Mouse (Mus musculus) heart, embryonic 13.5 days (tissue): ENCODE measurements around the gene Thnsl1. TPM values are rescaled to one million over a fixed set of nuclear protein-coding genes. Genes with fewer than 3 reads are reported as not detected.
A peak's percentile ranks its signal among the peaks of the same experiment; 100 is the strongest.
"Not testable (repeated sequence)": the region's sequence is repeated elsewhere in the genome, so short reads cannot be mapped to it uniquely, and the experiment has no call there.

Experiments
- ATAC-seq: fragments of 200-750 bp; cut with Nextera tagmentation; 2 replicates; pipeline ENCODE4 v1.8.0; 2017; ENCODE audit warnings: moderate TSS enrichment; ENCODE audit not compliant: insufficient number of reproducible peaks, low FRiP score, low TSS enrichment; ENCODE audit errors: extremely low read depth
- H3K27ac ChIP-seq: fragments of 300-500 bp; sonication (generic); replicated peaks from 2 replicates; pipeline ENCODE4 v1.5.1; 2015; ENCODE audit warnings: moderate library complexity, mild to moderate bottlenecking, inconsistent platforms
- H3K27me3 ChIP-seq: fragments of 300-500 bp; sonication (generic); replicated peaks from 2 replicates; pipeline ENCODE4 v1.6.1; 2015; ENCODE audit warnings: mild to moderate bottlenecking, inconsistent platforms
- H3K36me3 ChIP-seq: fragments of 300-500 bp; sonication (generic); 2 replicates; pipeline ENCODE4 v1.6.1; 2015; ENCODE audit warnings: mild to moderate bottlenecking, inconsistent platforms
- H3K4me1 ChIP-seq: fragments of 300-500 bp; sonication (generic); 2 replicates; pipeline ENCODE4 v1.6.1; 2015; ENCODE audit warnings: inconsistent platforms
- H3K4me2 ChIP-seq: fragments of 300-500 bp; sonication (generic); 2 replicates; pipeline ENCODE4 v1.6.1; 2015; ENCODE audit warnings: inconsistent platforms, mild to moderate bottlenecking, moderate library complexity
- H3K4me3 ChIP-seq: fragments of 300-500 bp; sonication (generic); 2 replicates; pipeline ENCODE4 v1.5.1; 2015; ENCODE audit warnings: moderate library complexity, mild to moderate bottlenecking, inconsistent platforms
- H3K9ac ChIP-seq: fragments of 300-500 bp; sonication (generic); 2 replicates; pipeline ENCODE4 v1.6.1; 2015; ENCODE audit warnings: inconsistent platforms, mild to moderate bottlenecking, moderate library complexity
- H3K9me3 ChIP-seq: fragments of 300-500 bp; sonication (generic); 2 replicates; pipeline ENCODE4 v1.6.1; 2016; ENCODE audit warnings: inconsistent platforms
- WGBS: fragments of 180-500 bp; shearing (Covaris S2); methylation state at CpG from one replicate; pipeline ENCODE4 v1.1.7; 2015; ENCODE audit warnings: mixed read lengths; 5-methylcytosine and 5-hydroxymethylcytosine counted together
- polyA plus RNA-seq: library from polyadenylated mRNA; unstranded; fragments of >200 nt; fragmentation: Nextera tagmentation; extraction: Ambion mirVana; gene quantifications from 2 replicates; pipeline ENCODE4 v1.2.1, GENCODE M21; 2015

Thnsl1 gene
- polyA plus RNA-seq, 1 experiment from 2014 or later, result 6.0 TPM

DNA sequence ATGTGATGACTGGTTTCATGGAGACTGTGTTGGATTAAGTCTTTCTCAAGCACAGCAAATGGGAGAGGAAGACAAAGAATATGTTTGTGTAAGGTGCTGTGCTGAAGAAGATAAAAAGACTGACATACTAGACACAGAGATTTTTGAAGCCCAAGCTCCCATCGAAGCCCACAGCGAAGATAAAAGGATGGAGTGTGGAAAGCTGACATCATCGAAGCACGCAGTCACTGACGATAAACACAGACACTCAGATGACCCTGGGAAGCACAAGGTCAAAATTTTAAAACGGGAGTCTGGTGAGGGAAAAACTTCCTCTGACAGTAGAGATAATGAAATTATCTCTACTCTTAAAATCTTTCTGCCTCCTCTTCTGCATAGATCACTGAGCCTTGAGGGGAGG lies 38.6 kb downstream of the Thnsl1 start:
- H3K4me2 ChIP-seq, result peak overlapping the region; percentile 33; the same call in 1 of the 2 replicates
- not testable (repeated sequence) for H3K9ac ChIP-seq, H3K4me3 ChIP-seq, H3K27me3 ChIP-seq, H3K9me3 ChIP-seq, H3K36me3 ChIP-seq
- peak overlapping the region; percentile 71; the same call in 1 of the 2 replicates for H3K27ac ChIP-seq
- ATAC-seq, result peak; percentile 14; the same call in 1 of the 2 replicates
- WGBS, result 19% methylated on average over 4 of the region's 6 CpGs
- peaks cover 22% of the 10 kb centered on the region for H3K4me1 ChIP-seq

DNA sequence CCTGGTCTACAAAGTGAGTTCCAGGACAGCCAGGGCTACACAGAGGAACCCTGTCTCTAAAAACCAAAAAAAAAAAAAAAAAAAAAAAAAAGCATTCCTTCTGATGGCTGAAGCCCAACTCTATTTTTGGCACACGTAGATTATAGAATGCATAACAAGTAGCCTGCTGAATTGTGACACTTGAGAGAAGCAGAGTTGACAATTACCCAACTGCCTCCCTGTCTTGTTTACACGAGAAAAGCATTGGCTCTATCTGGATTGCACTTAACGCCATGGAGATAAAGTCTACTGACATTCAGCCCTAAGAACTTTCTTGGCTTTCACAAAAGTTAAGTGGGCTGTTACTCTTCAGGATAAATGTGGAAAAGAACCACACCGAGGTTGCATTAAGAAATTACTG lies 39.5 kb downstream of the Thnsl1 start:
- Histone ChIP-seq H3K27ac (peak overlapping the region; percentile 71), H3K36me3 (no peaks in the 10 kb centered on the region)

DNA sequence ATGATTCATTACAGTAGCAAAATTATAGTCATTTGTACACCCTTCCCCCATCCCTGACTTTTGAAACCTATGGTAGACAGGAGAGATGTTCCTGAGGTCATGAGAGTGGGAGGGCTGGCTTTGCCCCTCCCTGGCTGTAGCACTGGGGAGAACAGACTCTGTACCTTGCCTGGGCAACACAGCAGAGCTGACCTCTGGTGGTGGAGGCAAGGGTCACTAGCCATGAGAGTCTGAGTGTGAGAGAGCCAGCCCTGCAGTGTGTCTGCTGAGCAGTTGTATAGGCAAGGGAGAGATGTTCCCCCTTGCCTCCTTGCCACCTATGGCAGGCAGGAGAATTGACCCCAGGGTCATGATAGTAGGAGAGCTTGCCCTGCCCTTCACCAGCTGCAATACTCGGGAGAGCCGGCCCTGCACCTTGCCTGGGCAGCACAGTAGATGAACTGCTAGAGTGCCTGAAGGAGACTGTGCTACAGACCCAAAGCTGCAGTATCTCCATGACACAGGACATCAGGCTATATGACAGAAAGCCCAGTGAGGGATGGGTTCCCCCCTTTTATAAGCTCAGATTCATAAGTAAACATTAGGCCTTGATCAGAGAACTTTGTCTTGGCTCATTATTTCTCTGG lies 40.1 kb downstream of the Thnsl1 start:
- Histone ChIP-seq H3K4me3 (no peak overlapping the region), H3K4me1 (peaks cover 22% of the 10 kb centered on the region), H3K36me3 (no peaks in the 10 kb centered on the region), H3K9me3 (no peaks in the 10 kb centered on the region), H3K27ac (peak overlapping the region; percentile 71), H3K27me3 (no peaks in the 10 kb centered on the region), H3K4me2 (peak overlapping the region; percentile 23; the same call in 1 of the 2 replicates), H3K9ac (no peak overlapping the region)
- 38% methylated on average over 2 of the region's 2 CpGs for WGBS
- ATAC-seq, result peak; percentile 14; the same call in 1 of the 2 replicates

More for the DNA sequence above, 39.5 kb downstream of the Thnsl1 start:
- Histone ChIP-seq H3K27me3 (no peaks in the 10 kb centered on the region), H3K9ac (no peak overlapping the region), H3K9me3 (no peaks in the 10 kb centered on the region), H3K4me2 (peak overlapping the region; percentile 23; the same call in 1 of the 2 replicates), H3K4me1 (peaks cover 22% of the 10 kb centered on the region), H3K4me3 (no peak overlapping the region)
- WGBS, result 22% methylated on average over 4 of the region's 4 CpGs
- no peak for ATAC-seq

DNA sequence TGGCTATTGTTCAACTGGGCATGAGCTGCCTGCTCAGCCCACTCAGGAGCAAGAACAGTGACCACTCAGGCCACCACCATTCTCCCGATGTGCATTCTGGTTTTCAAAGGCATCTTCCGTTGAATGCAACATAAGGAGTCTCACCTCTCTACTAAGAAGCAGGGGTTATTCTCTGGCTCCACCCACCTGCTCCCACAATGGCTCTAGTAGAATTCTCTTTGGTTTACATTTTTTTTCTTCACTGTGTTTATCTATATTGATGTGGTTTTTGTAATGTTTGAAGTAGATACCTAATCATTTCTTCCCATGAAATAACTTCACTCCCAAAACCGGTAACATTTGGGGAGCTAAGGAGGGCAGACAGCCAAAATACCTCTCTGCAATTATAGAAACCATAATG lies 48.1 kb downstream of the Thnsl1 start:
- Histone ChIP-seq H3K4me1 (0 out of 2 replicates have a peak, but pooled peaks cover 6% of the 10 kb centered on the region), H3K36me3 (no peaks in the 10 kb centered on the region), H3K27me3 (no peaks in the 10 kb centered on the region), H3K27ac (no peak overlapping the region), H3K4me2 (no peak overlapping the region), H3K4me3 (no peak overlapping the region), H3K9me3 (no peaks in the 10 kb centered on the region), H3K9ac (no peak overlapping the region)
- 69% methylated on average over 3 of the region's 3 CpGs for WGBS
- ATAC-seq, result no peak

DNA sequence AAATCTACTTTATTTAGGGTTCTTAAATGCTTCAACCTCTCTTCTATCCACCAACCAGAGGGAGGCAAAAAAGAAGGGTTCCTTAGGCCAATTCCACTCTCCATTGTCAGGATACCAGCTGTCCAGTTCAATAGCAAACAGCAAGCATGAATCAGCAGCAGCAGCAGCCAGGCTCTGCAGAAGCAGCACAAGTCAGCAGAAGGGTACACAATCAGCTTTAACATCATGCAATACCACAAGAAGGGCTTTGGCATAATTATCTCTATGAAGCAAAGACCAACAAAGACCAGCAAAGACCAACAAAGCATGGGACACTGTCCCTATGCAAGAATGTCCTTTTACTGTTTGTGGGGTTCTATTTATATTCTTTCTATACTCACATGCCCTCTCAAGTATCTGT lies 48.8 kb downstream of the Thnsl1 start:
- ATAC-seq, result no peak
- H3K27me3 ChIP-seq, result no peaks in the 10 kb centered on the region
- no peak overlapping the region for H3K27ac ChIP-seq
- no peak overlapping the region for H3K4me2 ChIP-seq
- H3K4me1 ChIP-seq, result peaks cover 12% of the 10 kb centered on the region
- H3K4me3 ChIP-seq, result no peak overlapping the region
- no peaks in the 10 kb centered on the region for H3K36me3 ChIP-seq
- H3K9ac ChIP-seq, result no peak overlapping the region
- H3K9me3 ChIP-seq, result no peaks in the 10 kb centered on the region

DNA sequence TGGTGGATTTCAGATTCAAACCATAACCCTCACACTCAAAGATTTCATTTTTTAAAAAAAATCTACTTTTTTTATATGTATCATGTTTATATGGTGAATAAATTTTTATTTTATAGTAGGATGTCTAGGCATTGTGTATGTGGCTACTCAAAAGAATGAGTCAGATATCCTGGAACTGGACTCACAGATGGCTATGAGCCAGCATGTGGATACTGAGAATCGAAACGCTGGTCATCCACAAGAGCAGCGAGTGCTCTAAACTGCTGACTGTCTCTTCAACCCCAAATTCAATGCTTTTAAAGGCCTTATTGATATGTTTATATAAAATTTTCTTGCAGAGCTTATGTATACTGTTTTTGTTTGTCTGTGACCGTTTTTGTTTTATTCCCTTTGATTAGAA lies 52.8 kb downstream of the Thnsl1 start:
- Histone ChIP-seq H3K9me3 (no peaks in the 10 kb centered on the region), H3K36me3 (no peaks in the 10 kb centered on the region), H3K27ac (no peak overlapping the region), H3K9ac (no peak overlapping the region), H3K4me3 (no peak overlapping the region), H3K27me3 (no peaks in the 10 kb centered on the region; the same call in 1 of the 2 replicates), H3K4me2 (no peak overlapping the region), H3K4me1 (peaks cover 38% of the 10 kb centered on the region)
- no peak for ATAC-seq
- 81% methylated on average over 4 of the region's 4 CpGs for WGBS

DNA sequence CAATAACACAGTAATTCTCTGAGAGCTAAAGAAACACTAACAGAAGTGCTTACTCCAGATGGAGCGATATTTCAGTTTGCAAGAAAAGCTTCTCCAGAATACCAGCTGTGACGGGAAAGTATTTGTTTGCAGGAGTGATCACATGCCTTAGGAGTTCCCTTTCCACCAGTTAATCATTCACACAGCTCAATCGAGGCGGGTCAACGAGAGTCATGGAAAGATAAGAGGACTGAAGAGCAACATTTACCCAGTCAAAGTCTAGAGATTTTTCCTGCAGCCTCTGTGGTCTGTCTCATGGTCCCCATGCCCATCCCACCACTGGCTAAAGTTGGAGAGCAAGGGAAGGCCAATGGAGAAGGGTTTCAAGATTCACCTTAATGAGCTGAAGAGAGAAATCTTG lies 53.6 kb downstream of the Thnsl1 start:
- no peaks in the 10 kb centered on the region for H3K9me3 ChIP-seq
- H3K9ac ChIP-seq, result no peak overlapping the region
- no peak overlapping the region for H3K4me3 ChIP-seq
- WGBS, result 31% methylated on average over 5 of the region's 5 CpGs
- no peaks in the 10 kb centered on the region; the same call in 1 of the 2 replicates for H3K27me3 ChIP-seq
- H3K36me3 ChIP-seq, result no peaks in the 10 kb centered on the region
- H3K27ac ChIP-seq, result peak overlapping the region; percentile 39; the same call in 1 of the 2 replicates
- H3K4me2 ChIP-seq, result no peak overlapping the region
- no peak for ATAC-seq
- peaks cover 38% of the 10 kb centered on the region for H3K4me1 ChIP-seq

DNA sequence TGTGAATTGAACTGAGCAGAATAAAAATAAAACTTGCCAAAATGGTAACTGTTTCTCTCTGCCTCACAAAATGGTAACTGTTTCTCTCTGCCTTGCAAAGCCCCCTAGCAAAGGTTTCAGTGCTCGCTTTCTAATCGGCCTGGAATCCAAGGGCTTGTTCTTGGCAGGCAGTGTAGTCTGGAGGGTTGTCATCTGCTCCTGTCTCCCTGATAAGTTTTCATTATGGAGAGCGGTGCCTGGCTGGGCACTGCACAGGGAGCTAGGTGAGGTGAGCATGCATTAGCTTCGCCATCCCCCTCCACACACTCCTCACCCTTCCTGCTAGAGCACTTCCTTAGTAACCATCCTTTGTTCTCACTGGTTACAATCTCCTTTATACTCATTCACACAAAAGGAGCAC lies 54.5 kb downstream of the Thnsl1 start:
- H3K9ac ChIP-seq, result 0 out of 2 replicates have a peak overlapping the region, but pooled peaks have one; percentile 19
- H3K36me3 ChIP-seq, result no peaks in the 10 kb centered on the region
- no peak overlapping the region for H3K4me2 ChIP-seq
- no peak overlapping the region for H3K4me3 ChIP-seq
- 19% methylated on average over 4 of the region's 4 CpGs for WGBS
- peak overlapping the region; percentile 39; the same call in 1 of the 2 replicates for H3K27ac ChIP-seq
- peaks cover 32% of the 10 kb centered on the region for H3K4me1 ChIP-seq
- ATAC-seq, result no peak
- H3K27me3 ChIP-seq, result no peaks in the 10 kb centered on the region; the same call in 1 of the 2 replicates
- H3K9me3 ChIP-seq, result no peaks in the 10 kb centered on the region

DNA sequence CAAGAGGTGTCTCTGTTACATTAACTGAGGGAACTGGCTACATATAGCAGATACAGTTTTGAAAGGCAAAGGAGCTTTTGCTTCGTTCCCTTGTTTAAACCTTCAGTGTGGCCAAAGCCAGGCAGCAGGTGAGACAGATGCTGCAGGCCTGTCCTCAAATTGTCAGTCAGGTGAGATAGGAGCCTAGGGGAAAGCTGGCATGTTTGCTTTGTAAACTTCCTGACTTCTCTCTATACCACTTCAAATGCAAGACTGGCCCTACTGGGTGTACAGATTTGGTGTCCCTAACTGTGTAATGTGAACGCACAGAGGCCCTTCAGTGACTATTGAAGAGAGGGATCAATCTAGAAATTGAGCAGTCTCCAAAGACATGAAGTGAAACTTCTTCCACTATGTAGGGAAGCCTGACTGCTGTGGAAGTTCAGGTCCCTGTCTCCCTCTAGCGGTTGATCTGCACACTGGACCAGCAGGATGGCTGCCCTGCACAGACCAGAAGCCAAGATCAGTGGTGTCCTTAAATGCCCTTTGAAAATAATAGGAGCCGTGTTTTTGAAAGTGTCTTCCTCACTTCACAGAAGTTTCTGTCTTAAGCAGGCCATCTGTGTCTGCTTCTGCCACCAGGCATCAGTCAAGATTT lies 56.0 kb downstream of the Thnsl1 start:
- H3K36me3 ChIP-seq, result no peaks in the 10 kb centered on the region
- peaks cover 32% of the 10 kb centered on the region for H3K4me1 ChIP-seq
- no peak overlapping the region for H3K27ac ChIP-seq
- no peak for ATAC-seq
- H3K4me2 ChIP-seq, result no peak overlapping the region
- no peak overlapping the region for H3K9ac ChIP-seq
- H3K27me3 ChIP-seq, result no peaks in the 10 kb centered on the region; the same call in 1 of the 2 replicates
- H3K4me3 ChIP-seq, result no peak overlapping the region
- no peaks in the 10 kb centered on the region for H3K9me3 ChIP-seq
- WGBS, result 18% methylated on average over 4 of the region's 4 CpGs

DNA sequence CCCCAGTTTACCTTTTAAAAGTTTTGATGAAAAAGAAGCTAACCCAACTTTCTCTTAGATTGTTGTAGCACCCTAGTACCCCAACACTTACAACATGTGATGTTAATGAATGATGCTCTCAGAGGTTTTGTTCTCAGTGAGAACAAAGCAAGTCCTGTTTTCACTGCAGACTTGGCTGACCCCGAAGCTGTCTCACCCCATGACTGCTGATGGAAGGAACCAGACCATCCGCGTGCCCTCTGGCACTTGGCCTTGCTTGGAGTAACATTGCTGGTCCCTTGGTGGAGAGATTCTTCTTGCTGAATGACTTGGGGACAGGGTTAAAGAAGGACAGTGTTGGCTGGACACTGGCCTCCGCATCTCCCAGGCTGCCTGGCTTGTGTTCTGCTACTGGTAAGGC lies 58.5 kb downstream of the Thnsl1 start:
- WGBS, result 66% methylated on average over 4 of the region's 4 CpGs
- no peaks in the 10 kb centered on the region for H3K36me3 ChIP-seq
- peaks cover 36% of the 10 kb centered on the region for H3K4me1 ChIP-seq
- no peak overlapping the region for H3K27ac ChIP-seq
- no peak overlapping the region for H3K4me3 ChIP-seq
- no peaks in the 10 kb centered on the region; the same call in 1 of the 2 replicates for H3K27me3 ChIP-seq
- H3K9ac ChIP-seq, result no peak overlapping the region
- no peak overlapping the region for H3K4me2 ChIP-seq
- no peak for ATAC-seq
- H3K9me3 ChIP-seq, result no peaks in the 10 kb centered on the region
